Mouse (Mus musculus): ENCODE results near the gene Fmnl3. TPM values are rescaled to one million over a fixed set of nuclear protein-coding genes. Genes with fewer than 3 reads are reported as not detected.

Fmnl3 gene
- polyA plus RNA-seq, 1 experiment from 2014 or later = 9.9 TPM

DNA sequence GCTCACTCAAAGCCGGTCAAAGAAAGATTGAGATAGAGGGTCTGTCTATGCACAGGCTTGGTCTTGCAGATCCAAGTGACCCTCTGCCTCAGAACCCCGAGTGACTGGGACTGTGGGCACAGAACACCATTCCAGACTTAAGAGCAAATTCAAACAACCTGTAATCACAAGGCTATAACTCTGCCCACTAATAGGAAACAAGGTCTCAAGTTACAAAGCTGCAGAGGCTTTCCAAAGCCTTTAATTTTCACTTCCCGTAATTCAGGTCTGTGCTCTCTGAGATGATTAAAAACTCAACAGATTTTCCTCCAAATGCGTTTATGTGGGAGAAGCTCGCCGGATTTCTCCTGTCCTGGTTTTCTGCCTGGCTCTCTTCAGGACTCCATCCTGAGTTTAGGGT lies 13.8 kb upstream of the Fmnl3 start:
- Histone ChIP-seq H3K36me3 (no peaks in the 10 kb centered on the region), H3K9ac (replicated peaks) (no peak overlapping the region), H3K4me3 (no peak overlapping the region), H3K9me3 (no peaks in the 10 kb centered on the region), H3K4me1 (no peaks in the 10 kb centered on the region), H3K4me2 (replicated peaks) (no peak overlapping the region), H3K27me3 (no peaks in the 10 kb centered on the region), H3K27ac (replicated peaks) (no peak overlapping the region)
- no peak for ATAC-seq (replicated peaks)
- WGBS = 79% methylated on average over 6 of the region's 6 CpGs

DNA sequence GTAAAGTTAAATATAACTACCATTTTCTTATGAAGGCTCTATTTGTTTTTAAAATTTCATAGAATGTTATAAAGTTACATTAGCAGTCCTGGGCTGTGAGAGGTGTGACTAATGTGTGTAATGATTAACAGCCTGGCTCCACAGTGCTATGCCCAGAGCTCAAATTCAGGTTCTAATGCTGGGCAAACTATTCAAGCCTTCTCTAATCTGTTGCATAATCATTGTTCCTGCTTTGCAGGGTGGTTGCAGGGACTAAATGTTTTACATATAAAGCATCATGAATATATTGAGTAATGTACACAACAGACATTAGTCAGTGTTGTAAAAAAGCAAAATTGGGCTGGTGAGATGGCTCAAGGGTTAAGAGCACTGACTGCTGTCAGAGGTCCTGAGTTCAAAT lies 12.6 kb upstream of the Fmnl3 start:
- Histone ChIP-seq H3K9ac (replicated peaks) (no peak overlapping the region), H3K4me2 (replicated peaks) (no peak overlapping the region), H3K27me3 (no peaks in the 10 kb centered on the region), H3K4me3 (no peak overlapping the region), H3K4me1 (no peaks in the 10 kb centered on the region), H3K27ac (replicated peaks) (no peak overlapping the region), H3K9me3 (no peaks in the 10 kb centered on the region), H3K36me3 (no peaks in the 10 kb centered on the region)
- no peak for ATAC-seq (replicated peaks)

DNA sequence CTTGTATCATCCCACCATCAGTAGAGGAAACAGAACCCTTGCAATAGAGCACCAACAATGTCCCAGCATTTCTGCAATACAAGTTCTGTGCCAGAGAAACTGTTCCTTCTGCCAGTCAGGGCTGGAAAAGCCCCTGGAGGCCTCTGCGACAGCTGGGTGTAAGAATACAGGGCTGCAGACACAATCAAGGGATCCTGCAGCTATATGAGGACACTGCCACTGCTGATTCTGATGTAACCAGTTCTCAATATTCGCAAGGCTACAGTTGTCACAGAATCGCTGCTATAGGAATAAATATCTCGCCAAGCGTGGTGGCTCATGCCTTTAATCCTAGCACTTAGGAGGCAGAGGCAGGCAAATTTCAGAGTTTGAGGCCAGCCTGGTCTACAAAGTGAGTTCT lies 6.0 kb upstream of the Fmnl3 start:
- no peaks in the 10 kb centered on the region for H3K36me3 ChIP-seq
- H3K27ac ChIP-seq (replicated peaks) = no peak overlapping the region
- ATAC-seq (replicated peaks) = no peak
- H3K9ac ChIP-seq (replicated peaks) = no peak overlapping the region
- H3K27me3 ChIP-seq = 0 out of 2 replicates have a peak, but pooled peaks cover 3% of the 10 kb centered on the region
- no peaks in the 10 kb centered on the region for H3K9me3 ChIP-seq
- H3K4me1 ChIP-seq = no peaks in the 10 kb centered on the region
- WGBS = 87% methylated on average over 5 of the region's 5 CpGs
- no peak overlapping the region for H3K4me2 ChIP-seq (replicated peaks)
- no peak overlapping the region for H3K4me3 ChIP-seq

DNA sequence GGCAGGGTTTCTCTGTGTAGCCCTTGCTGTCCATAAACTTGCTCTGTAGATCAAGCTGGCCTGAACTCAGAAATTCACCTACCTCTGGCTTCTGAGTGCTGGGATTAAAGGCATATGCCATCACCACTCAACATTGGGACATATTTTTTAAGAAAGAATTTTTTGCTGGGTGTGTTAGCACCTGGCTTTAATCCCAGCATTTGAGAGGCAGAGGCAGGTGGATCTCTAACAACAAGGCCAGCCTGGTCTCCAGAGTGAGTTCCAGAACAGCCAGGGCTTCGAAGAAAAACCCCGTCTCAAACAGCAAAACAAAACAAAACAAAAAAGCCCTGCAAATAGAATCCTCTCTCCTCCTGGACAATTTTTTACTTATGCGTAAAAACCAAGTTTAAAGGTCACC lies 5.3 kb upstream of the Fmnl3 start:
- no peak overlapping the region for H3K27ac ChIP-seq (replicated peaks)
- 93% methylated on average over 3 of the region's 3 CpGs for WGBS

DNA sequence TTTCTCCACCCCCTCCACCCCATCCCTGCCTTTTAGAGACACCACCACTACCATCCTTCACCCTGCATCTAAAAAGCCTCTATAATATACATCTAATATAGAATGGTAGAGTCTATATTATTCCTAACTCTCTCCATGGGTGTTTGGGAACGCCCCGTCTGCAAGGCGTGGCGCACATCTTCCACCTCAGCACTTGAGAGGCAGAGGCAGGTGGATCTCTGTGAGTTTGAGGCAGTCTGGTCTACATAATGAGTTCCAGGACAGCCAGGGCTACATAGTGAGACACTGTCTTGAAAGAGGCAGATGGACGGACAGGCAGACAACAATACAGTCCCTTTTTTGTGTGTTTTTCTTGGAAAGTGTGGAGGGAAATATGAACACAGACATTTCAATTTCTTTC lies 4.8 kb upstream of the Fmnl3 start:
- WGBS = 92% methylated on average over 5 of the region's 5 CpGs
- Histone ChIP-seq H3K4me2 (replicated peaks) (no peak overlapping the region), H3K27me3 (0 out of 2 replicates have a peak, but pooled peaks cover 3% of the 10 kb centered on the region), H3K36me3 (no peaks in the 10 kb centered on the region), H3K27ac (replicated peaks) (no peak overlapping the region), H3K9me3 (no peaks in the 10 kb centered on the region), H3K4me3 (no peak overlapping the region), H3K9ac (replicated peaks) (no peak overlapping the region), H3K4me1 (peaks cover 3% of the 10 kb centered on the region; the same call in 1 of the 2 replicates)
- no peak for ATAC-seq (replicated peaks)

More for the DNA sequence above, 5.3 kb upstream of the Fmnl3 start:
- Histone ChIP-seq H3K4me2 (replicated peaks) (no peak overlapping the region), H3K36me3 (no peaks in the 10 kb centered on the region), H3K9ac (replicated peaks) (no peak overlapping the region), H3K4me1 (peaks cover 2% of the 10 kb centered on the region; the same call in 1 of the 2 replicates), H3K27me3 (0 out of 2 replicates have a peak, but pooled peaks cover 3% of the 10 kb centered on the region), H3K4me3 (no peak overlapping the region), H3K9me3 (no peaks in the 10 kb centered on the region)
- no peak for ATAC-seq (replicated peaks)

DNA sequence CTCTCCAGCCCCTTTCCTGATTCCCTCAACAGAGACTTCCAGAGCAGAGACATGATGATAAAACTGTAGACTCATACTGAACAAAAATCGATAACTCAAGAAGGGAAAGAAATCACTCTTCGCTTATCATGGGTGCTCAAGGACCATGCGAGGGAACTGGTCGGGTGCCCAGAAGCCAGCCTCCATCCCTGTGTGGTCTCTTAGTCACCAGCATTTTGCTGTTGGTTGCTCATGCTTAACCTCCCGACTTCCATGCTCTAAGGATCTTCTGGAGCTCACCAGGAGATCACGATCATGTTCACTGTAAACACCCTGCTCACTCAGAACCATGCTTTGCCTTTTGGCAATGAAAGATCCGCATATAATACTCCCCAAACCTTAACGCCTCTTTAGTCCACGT lies 2.5 kb upstream of the Fmnl3 start:
- 88% methylated on average over 9 of the region's 9 CpGs for WGBS
- Histone ChIP-seq H3K9ac (replicated peaks) (no peak overlapping the region), H3K9me3 (no peaks in the 10 kb centered on the region), H3K4me2 (replicated peaks) (no peak overlapping the region), H3K27me3 (0 out of 2 replicates have a peak, but pooled peaks cover 3% of the 10 kb centered on the region), H3K27ac (replicated peaks) (no peak overlapping the region), H3K4me1 (peaks cover 15% of the 10 kb centered on the region), H3K4me3 (no peak overlapping the region), H3K36me3 (no peaks in the 10 kb centered on the region)
- no peak for ATAC-seq (replicated peaks)

DNA sequence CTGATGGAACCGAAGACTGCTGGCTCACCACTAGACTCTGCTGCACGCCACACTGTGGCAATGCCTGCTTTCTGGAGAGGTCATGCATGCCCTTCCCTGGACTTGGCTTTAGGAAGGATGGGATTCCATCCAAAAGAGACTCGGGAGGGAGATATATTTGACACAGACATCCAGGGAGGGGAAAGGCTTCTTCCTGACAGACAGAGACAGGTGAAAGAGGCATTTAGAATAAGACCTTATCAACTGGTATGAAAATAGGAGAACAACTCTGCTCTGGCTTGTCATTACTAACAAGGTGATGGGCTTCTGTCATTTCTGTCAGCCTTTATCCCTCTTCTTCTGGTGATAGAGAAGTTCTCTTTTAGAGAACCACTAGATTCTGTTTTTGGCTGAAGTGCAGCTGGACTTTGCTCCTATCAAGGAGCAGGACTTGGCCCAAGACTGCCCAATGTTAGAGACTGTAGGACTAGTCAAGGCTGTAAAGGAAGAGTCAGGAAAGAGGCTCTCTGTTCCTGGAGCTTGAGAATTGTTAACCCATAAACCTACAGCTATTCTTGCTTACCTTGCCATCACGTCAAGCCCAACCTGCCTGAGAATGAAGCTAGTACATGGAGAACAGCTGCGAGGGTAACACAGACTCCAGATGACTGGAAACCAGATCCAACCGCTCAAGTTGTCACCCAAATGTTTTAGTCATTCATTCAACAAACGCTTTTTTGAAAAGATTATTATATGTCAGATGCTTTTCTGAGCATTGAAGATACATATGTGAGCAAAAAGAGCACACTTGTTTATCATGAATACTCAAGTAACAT lies 1.5 kb upstream of the Fmnl3 start:
- Histone ChIP-seq H3K27me3 (0 out of 2 replicates have a peak, but pooled peaks cover 3% of the 10 kb centered on the region), H3K36me3 (no peaks in the 10 kb centered on the region), H3K4me2 (replicated peaks) (no peak overlapping the region), H3K9me3 (no peaks in the 10 kb centered on the region), H3K4me1 (peaks cover 15% of the 10 kb centered on the region), H3K27ac (replicated peaks) (no peak overlapping the region), H3K4me3 (no peak overlapping the region), H3K9ac (replicated peaks) (no peak overlapping the region)
- 94% methylated on average over 7 of the region's 7 CpGs for WGBS
- no peak for ATAC-seq (replicated peaks)

DNA sequence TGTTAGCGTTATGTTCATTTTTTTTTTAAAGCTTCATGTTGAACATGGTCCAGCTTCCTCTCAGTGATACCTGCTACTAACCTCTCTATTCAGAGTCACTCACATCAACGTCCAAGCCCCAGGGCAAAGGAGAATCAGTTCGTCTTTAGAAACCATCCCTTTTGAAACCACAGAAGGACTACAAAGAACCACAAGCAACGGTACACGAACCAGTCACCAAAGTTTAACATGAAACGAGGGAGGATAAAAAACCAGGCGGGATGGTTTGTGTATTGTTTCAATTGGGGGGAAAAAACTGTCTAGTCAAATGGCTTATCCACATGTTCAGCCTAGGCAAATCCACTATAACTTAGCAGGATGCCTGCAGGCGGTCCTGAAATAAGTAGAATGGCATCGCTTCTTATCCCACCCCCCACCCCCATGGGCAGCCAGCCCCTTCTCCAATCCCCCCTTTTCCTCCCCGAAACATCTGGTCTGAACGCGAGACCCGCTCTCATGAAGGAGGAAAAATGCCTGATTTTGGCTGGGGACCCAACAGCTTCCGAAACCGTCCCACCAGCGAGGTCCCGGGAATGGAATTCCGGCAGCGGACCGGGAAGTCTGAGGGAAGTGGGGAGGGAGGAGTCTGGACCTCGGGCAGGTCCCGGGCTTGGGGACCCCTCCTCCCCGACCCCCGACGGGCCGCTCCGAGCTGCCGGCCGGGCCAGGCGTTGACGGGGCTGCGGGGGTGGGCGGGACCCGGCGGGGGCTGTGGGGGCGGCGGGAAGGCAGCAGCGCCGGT lies 701 bp downstream of the Fmnl3 start:
- Histone ChIP-seq H3K27me3 (0 out of 2 replicates have a peak, but pooled peaks cover 3% of the 10 kb centered on the region), H3K36me3 (no peaks in the 10 kb centered on the region), H3K9ac (replicated peaks) (peak overlapping the region; percentile 77), H3K4me1 (peaks cover 15% of the 10 kb centered on the region), H3K27ac (replicated peaks) (peak overlapping the region; percentile 82), H3K4me3 (peak overlapping the region; percentile 76), H3K9me3 (no peaks in the 10 kb centered on the region), H3K4me2 (replicated peaks) (peak overlapping the region; percentile 57)
- ATAC-seq (replicated peaks) = no peak; the same call in 1 of the 2 replicates
- WGBS = 2% methylated on average over 33 of the region's 39 CpGs

DNA sequence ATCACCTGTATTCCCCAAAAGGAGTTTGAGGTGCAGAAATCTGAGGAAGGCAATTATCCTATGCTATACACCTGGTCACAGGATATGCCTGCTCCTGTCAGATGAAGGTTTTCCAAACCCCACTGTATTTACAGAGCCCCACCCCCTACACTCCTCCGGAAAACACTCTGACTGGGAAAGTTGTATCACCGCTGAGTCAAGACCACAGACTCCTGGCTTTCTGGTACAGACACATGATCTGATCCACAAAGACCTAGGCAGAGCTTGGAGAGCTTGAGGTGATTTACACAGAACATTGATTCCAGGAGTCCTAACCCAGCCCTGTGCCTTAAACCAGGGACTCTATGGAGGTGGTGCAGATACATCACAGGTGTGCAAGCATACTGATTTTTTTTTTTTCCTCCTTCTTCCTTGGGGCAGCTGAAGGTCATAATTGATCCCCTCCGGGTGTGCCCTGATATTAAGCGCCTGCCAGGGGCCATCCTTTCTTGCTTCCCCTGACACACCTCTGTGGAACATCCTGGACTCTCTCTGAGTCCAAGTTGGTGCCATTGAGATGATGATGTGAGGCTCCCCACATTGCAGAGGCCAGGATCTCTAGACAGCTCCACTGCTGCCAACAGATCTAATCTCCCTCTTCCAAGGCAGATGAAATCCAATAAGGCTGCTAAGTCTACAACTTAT lies 1.6 kb downstream of the Fmnl3 start:
- Histone ChIP-seq H3K9ac (replicated peaks) (peak overlapping the region; percentile 77), H3K4me3 (peak overlapping the region; percentile 76), H3K36me3 (no peaks in the 10 kb centered on the region), H3K4me2 (replicated peaks) (peak overlapping the region; percentile 57), H3K4me1 (peaks cover 15% of the 10 kb centered on the region), H3K27me3 (0 out of 2 replicates have a peak, but pooled peaks cover 3% of the 10 kb centered on the region), H3K9me3 (no peaks in the 10 kb centered on the region), H3K27ac (replicated peaks) (no peak overlapping the region)
- 71% methylated on average over 4 of the region's 4 CpGs for WGBS
- ATAC-seq (replicated peaks) = no peak

DNA sequence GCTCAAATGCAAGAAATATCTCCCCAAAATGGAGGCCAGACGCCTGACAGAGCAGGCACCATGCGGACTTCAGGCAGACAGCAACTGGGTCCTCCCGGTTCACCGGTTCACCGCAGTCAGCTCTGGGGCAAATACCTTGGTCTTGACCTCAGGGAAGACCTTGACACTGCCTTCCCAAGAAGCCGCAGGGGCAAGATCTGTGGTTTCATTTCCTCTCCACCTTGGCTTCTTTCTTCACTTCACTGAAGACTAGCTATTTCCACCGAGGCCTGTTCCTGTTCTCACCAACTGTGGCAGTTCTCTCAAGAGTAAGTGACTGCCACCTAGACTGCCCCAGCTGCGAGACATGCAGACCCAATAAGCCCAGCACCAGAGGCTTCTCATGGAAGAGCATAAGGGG lies 5.4 kb downstream of the Fmnl3 start:
- Histone ChIP-seq H3K36me3 (no peaks in the 10 kb centered on the region), H3K4me2 (replicated peaks) (no peak overlapping the region), H3K27me3 (no peaks in the 10 kb centered on the region), H3K27ac (replicated peaks) (no peak overlapping the region), H3K4me1 (peaks cover 12% of the 10 kb centered on the region), H3K4me3 (no peak overlapping the region), H3K9me3 (no peaks in the 10 kb centered on the region), H3K9ac (replicated peaks) (no peak overlapping the region)
- 84% methylated on average over 8 of the region's 8 CpGs for WGBS
- no peak for ATAC-seq (replicated peaks)

DNA sequence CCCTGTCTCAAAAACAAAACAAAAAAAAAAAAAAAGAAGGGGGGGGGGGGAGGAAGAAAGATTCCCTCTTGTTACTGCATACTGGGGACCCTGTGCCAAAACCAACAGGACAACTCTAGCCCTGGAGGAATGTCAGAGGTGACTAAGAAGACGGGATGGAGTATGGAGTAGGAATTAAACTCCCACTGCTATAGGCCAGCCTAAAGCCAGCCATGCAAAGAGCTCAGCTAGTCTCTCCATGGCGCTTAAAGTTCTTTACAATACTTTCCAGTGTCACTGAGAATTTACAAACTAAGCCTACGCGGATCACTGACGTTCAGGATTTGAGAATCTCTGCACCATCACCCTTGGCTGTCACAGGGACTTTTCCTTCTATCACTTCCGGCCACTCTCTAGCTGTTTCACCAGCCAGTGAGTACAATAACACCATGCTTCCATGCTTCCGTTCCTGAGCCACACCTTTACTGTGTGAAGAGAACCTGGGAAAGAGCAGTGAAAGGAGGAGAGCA lies 6.2 kb downstream of the Fmnl3 start:
- Histone ChIP-seq H3K4me2 (replicated peaks) (no peak overlapping the region), H3K4me3 (no peak overlapping the region), H3K9me3 (no peaks in the 10 kb centered on the region), H3K36me3 (no peaks in the 10 kb centered on the region), H3K9ac (replicated peaks) (no peak overlapping the region), H3K27ac (replicated peaks) (no peak overlapping the region), H3K27me3 (no peaks in the 10 kb centered on the region), H3K4me1 (peaks cover 7% of the 10 kb centered on the region)
- 76% methylated on average over 7 of the region's 7 CpGs for WGBS
- no peak for ATAC-seq (replicated peaks)

DNA sequence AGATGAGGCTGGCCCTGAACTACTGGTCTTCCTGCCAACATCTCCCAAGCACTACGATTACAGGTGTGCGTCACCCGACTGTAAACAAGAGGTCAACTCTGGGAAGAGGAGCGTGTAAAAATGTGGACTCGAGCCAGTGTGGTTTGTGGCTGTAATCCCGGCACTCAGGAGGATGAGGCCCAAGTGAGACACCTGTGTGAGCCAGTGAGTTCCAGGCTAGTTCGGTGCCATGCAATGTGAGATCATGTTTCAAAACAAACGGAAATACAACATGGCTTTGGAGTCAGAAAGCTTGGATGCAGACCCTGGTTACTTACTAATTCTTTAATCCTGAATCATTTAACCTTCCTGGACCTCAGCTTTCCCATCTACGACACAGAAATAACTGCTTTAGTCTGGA lies 11.3 kb downstream of the Fmnl3 start:
- H3K9ac ChIP-seq (replicated peaks) = no peak overlapping the region
- H3K36me3 ChIP-seq = no peaks in the 10 kb centered on the region
- no peaks in the 10 kb centered on the region for H3K27me3 ChIP-seq
- H3K27ac ChIP-seq (replicated peaks) = no peak overlapping the region
- WGBS = 90% methylated on average over 9 of the region's 9 CpGs
- no peaks in the 10 kb centered on the region for H3K9me3 ChIP-seq
- no peaks in the 10 kb centered on the region; the same call in 1 of the 2 replicates for H3K4me1 ChIP-seq
- H3K4me2 ChIP-seq (replicated peaks) = no peak overlapping the region
- ATAC-seq (replicated peaks) = no peak
- no peak overlapping the region for H3K4me3 ChIP-seq
